Comparison of ENCODE assay signal across 8 mouse cellular contexts in the genomic region with DNA sequence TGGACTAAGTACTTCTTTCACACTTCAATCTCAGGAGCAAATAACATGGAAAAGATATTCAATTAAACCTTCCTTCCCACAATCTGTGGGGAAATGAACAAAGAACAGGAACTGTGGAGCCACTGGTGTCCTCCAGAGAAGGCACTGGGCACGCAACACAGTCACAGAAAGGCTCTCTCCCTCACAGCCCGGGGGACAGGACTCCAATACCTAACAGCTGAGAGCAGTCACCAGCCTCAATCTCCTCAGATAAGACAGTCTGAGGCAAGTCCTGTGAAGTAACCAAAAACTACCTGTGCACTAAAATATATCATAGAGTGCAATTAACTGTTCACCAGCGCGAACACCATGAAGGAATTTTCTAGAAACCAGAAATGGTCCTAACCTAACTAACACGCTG. TPM values are rescaled to one million over a fixed set of nuclear protein-coding genes. Genes with fewer than 3 reads are reported as not detected.
A peak's percentile ranks its signal among the peaks of the same experiment; 100 is the strongest.
DNase-seq lines count a peak whose midpoint lies in the region; ATAC-seq lines count a peak whose summit lies in the region.

No protein-coding gene starts in this region.

- H3K27me3 ChIP-seq in hindbrain, embryonic 10.5 days (ENCODE audit: insufficient read depth, poor library complexity, severe bottlenecking): peaks cover 47% of the 10 kb centered on the region
- H3K27me3 ChIP-seq in hindbrain, embryonic 11.5 days (ENCODE audit: control insufficient read depth, insufficient read depth, low read length): peaks cover 4% of the 10 kb centered on the region; the same call in 1 of the 2 replicates
- peaks cover 30% of the 10 kb centered on the region for H3K27me3 ChIP-seq in hindbrain, embryonic 14.5 days (ENCODE audit: control insufficient read depth, insufficient read depth, low read length)
- peaks cover 43% of the 10 kb centered on the region for H3K27me3 ChIP-seq in midbrain, embryonic 12.5 days

- intact Hi-C loops in left cerebral cortex, postnatal 10 days (cut with DNase I): loop anchor here (5.0 kb wide), 1 partner anchor 88 kb away; no protein-coding TSS in a partner anchor

- DNase-seq in hindbrain, embryonic 10.5 days (ENCODE audit: low spot score): no peak
- DNase-seq in hindbrain, embryonic 11.5 days (ENCODE audit: low spot score): no peak
- DNase-seq in hindbrain, embryonic 14.5 days (ENCODE audit: low spot score): no peak
- DNase-seq in left cerebral cortex, postnatal 10 days (ENCODE audit: extremely low spot score in 1 of 2, low spot score in 2 of 2): no peak
- DNase-seq in right cerebral cortex, postnatal 4 days: no peak
- DNase-seq in adrenal gland, adult 8-10 months: no peak

- no peak overlapping the region for H3K9ac ChIP-seq in hindbrain, embryonic 11.5 days (ENCODE audit: low read depth, low read length)
- no peak overlapping the region for H3K9ac ChIP-seq in hindbrain, embryonic 14.5 days
- H3K9ac ChIP-seq in midbrain, embryonic 12.5 days (replicated peaks): no peak overlapping the region

- H3K36me3 ChIP-seq in hindbrain, embryonic 10.5 days: no peaks in the 10 kb centered on the region
- H3K36me3 ChIP-seq in hindbrain, embryonic 11.5 days (ENCODE audit: control insufficient read depth, insufficient read depth, low read length): no peaks in the 10 kb centered on the region
- H3K36me3 ChIP-seq in hindbrain, embryonic 14.5 days (replicated peaks; ENCODE audit: control insufficient read depth, insufficient read depth): no peaks in the 10 kb centered on the region
- no peaks in the 10 kb centered on the region for H3K36me3 ChIP-seq in midbrain, embryonic 12.5 days

- H3K4me1 ChIP-seq in hindbrain, embryonic 10.5 days (replicated peaks): peaks cover 21% of the 10 kb centered on the region
- no peaks in the 10 kb centered on the region for H3K4me1 ChIP-seq in hindbrain, embryonic 11.5 days (replicated peaks; ENCODE audit: control insufficient read depth, insufficient read depth, low read length)
- H3K4me1 ChIP-seq in brown adipose tissue, adult 24 weeks (ENCODE audit: control insufficient read depth, insufficient read depth, insufficient read length, low read length): peaks cover 25% of the 10 kb centered on the region
- peaks cover 11% of the 10 kb centered on the region for H3K4me1 ChIP-seq in hindbrain, embryonic 14.5 days (replicated peaks; ENCODE audit: control insufficient read depth, insufficient read depth, low read length)
- peaks cover 14% of the 10 kb centered on the region for H3K4me1 ChIP-seq in midbrain, embryonic 12.5 days

- no peaks in the 10 kb centered on the region for H3K9me3 ChIP-seq in hindbrain, embryonic 10.5 days
- H3K9me3 ChIP-seq in hindbrain, embryonic 11.5 days (ENCODE audit: control insufficient read depth, low read length): no peaks in the 10 kb centered on the region
- H3K9me3 ChIP-seq in hindbrain, embryonic 14.5 days (ENCODE audit: control insufficient read depth, low read length): no peaks in the 10 kb centered on the region
- no peaks in the 10 kb centered on the region for H3K9me3 ChIP-seq in midbrain, embryonic 12.5 days

- no peak overlapping the region for H3K4me2 ChIP-seq in hindbrain, embryonic 11.5 days (replicated peaks; ENCODE audit: low read depth, low read length)
- peak overlapping the region; percentile 100 for H3K4me2 ChIP-seq in hindbrain, embryonic 14.5 days (replicated peaks)
- H3K4me2 ChIP-seq in midbrain, embryonic 12.5 days (replicated peaks): peak overlapping the region; percentile 99

- peak overlapping the region; percentile 78 for H3K4me3 ChIP-seq in hindbrain, embryonic 10.5 days
- no peak overlapping the region for H3K4me3 ChIP-seq in hindbrain, embryonic 11.5 days (ENCODE audit: low read depth, low read length)
- H3K4me3 ChIP-seq in brown adipose tissue, adult 24 weeks (ENCODE audit: insufficient read depth, low read depth, low read length): peak overlapping the region; percentile 76
- H3K4me3 ChIP-seq in hindbrain, embryonic 14.5 days (replicated peaks; ENCODE audit: low read length): peak overlapping the region; percentile 62
- H3K4me3 ChIP-seq in midbrain, embryonic 12.5 days: no peak overlapping the region

- H3K27ac ChIP-seq in hindbrain, embryonic 10.5 days: no peak overlapping the region
- H3K27ac ChIP-seq in hindbrain, embryonic 11.5 days (ENCODE audit: low read depth, low read length): no peak overlapping the region
- peak overlapping the region; percentile 98 for H3K27ac ChIP-seq in brown adipose tissue, adult 24 weeks (replicated peaks; ENCODE audit: low read depth, low read length)
- no peak overlapping the region for H3K27ac ChIP-seq in hindbrain, embryonic 14.5 days
- H3K27ac ChIP-seq in midbrain, embryonic 12.5 days (replicated peaks): no peak overlapping the region

- ATAC-seq in hindbrain, embryonic 11.5 days (ENCODE audit: low FRiP score): no peak
- ATAC-seq in hindbrain, embryonic 14.5 days (ENCODE audit: low FRiP score): no peak
- ATAC-seq in midbrain, embryonic 12.5 days (ENCODE audit: low FRiP score, low read depth): no peak

- WGBS in hindbrain, embryonic 10.5 days: 78% methylated on average over 5 of the region's 5 CpGs
- 72% methylated on average over 5 of the region's 5 CpGs for WGBS in hindbrain, embryonic 11.5 days
- WGBS in hindbrain, embryonic 14.5 days: 76% methylated on average over 5 of the region's 5 CpGs
- WGBS in midbrain, embryonic 12.5 days: 73% methylated on average over 5 of the region's 5 CpGs

RNA-seq across cellular contexts. Expression of a gene that starts 1.3 kb away (rescaled TPM):
- polyA plus RNA-seq in hindbrain, embryonic 10.5 days (2016; fragmentation: Nextera tagmentation; extraction: Ambion mirVana): 4.6 and 5.0 TPM in 2 replicates
- 4.2 and 5.9 TPM in 2 replicates for polyA plus RNA-seq in hindbrain, embryonic 11.5 days (2014; fragmentation: Nextera tagmentation; extraction: Ambion mirVana)
- polyA plus RNA-seq in brown adipose tissue, adult 24 weeks (2012; ENCODE audit: insufficient read depth, insufficient read length, missing spikeins): 33.6 and 35.0 TPM in 2 replicates
- 6.2 and 6.8 TPM in 2 replicates for polyA plus RNA-seq in hindbrain, embryonic 14.5 days (2014; fragmentation: Nextera tagmentation; extraction: Ambion mirVana)
- 4.3 and 5.1 TPM in 2 replicates for polyA plus RNA-seq in midbrain, embryonic 12.5 days (2016; fragmentation: Nextera tagmentation; extraction: Ambion mirVana)
- 10 to 100 TPM; 17.0 to 19.3 TPM for total RNA-seq in left cerebral cortex, postnatal 10 days (2021)
- 10 to 100 TPM; 40.3 to 45.9 (median 42.7) TPM for total RNA-seq in adrenal gland, adult 8-10 months (2022)

Comparison
In these comparisons a context has a peak if more than half of its experiments do, and no peak if none do; other contexts are left out.
1. H3K4me3 ChIP-seq: peak in hindbrain, embryonic 10.5 days (single experiment), brown adipose tissue, adult 24 weeks (single experiment) and hindbrain, embryonic 14.5 days (single experiment); none in hindbrain, embryonic 11.5 days (single experiment) and midbrain, embryonic 12.5 days (single experiment).